Mouse (Mus musculus) myocyte (in vitro differentiated cells): ENCODE data around the gene Dbn1.

Experiments used
- CEBPB ChIP-seq: IDR thresholded peaks from 2 replicates; pipeline ENCODE4 v1.6.1; 2011; ENCODE audit warnings: mild to moderate bottlenecking, moderate library complexity; ENCODE audit not compliant: poor library complexity, insufficient read depth, severe bottlenecking
- E2F4 ChIP-seq: IDR thresholded peaks from one replicate; pipeline ENCODE4 v1.6.1; 2011; ENCODE audit warnings: mild to moderate bottlenecking, control low read depth, moderate library complexity; ENCODE audit not compliant: insufficient read depth
- MAX ChIP-seq: IDR thresholded peaks from one replicate; pipeline ENCODE4 v1.6.1; 2011; ENCODE audit warnings: low read depth, mild to moderate bottlenecking, control low read depth
- MYOD1 ChIP-seq, 3 experiments: IDR thresholded peaks; one replicate each; pipeline ENCODE4 v1.6.1; 2011; ENCODE audit warnings: control low read depth in 2 of 3, low read depth in 2 of 3, mild to moderate bottlenecking in 2 of 3, moderate library complexity in 1 of 3; ENCODE audit not compliant: insufficient read length in 2 of 3, control insufficient read depth in 1 of 3
- MYOG ChIP-seq, 3 experiments: IDR thresholded peaks; one replicate each; pipeline ENCODE4 v1.6.1; 2011; ENCODE audit warnings: control low read depth in 2 of 3, low read depth in 2 of 3, mild to moderate bottlenecking in 2 of 3; ENCODE audit not compliant: insufficient read length in 2 of 3, control insufficient read depth in 1 of 3, insufficient read depth in 1 of 3
- POLR2A ChIP-seq: IDR thresholded peaks from one replicate; pipeline ENCODE4 v1.6.1; 2011; ENCODE audit warnings: low read depth, mild to moderate bottlenecking, control low read depth, moderate library complexity; ENCODE audit not compliant: insufficient read length
- POLR2AphosphoS2 ChIP-seq: IDR thresholded peaks from one replicate; pipeline ENCODE4 v1.6.1; 2011; ENCODE audit warnings: low read depth, control low read depth; ENCODE audit not compliant: insufficient read length
- SRF ChIP-seq: IDR thresholded peaks from one replicate; pipeline ENCODE4 v1.6.1; 2011; ENCODE audit warnings: low read depth; ENCODE audit not compliant: control insufficient read depth, insufficient read length
- TCF12 ChIP-seq: IDR thresholded peaks from one replicate; pipeline ENCODE4 v1.6.1; 2011; ENCODE audit warnings: mild to moderate bottlenecking, control low read depth; ENCODE audit not compliant: poor library complexity, insufficient read depth, severe bottlenecking
- TCF3 ChIP-seq: IDR thresholded peaks from one replicate; pipeline ENCODE4 v1.6.1; 2011; ENCODE audit warnings: low read depth, control low read depth; ENCODE audit not compliant: insufficient read length
- USF1 ChIP-seq: IDR thresholded peaks from one replicate; pipeline ENCODE4 v1.6.1; 2011; ENCODE audit warnings: low read depth, mild to moderate bottlenecking, control low read depth, moderate library complexity

- TF ChIP-seq CEBPB, result no peak
- no peak for TF ChIP-seq SRF
- TF ChIP-seq TCF12, result no peak
- no peak for TF ChIP-seq POLR2AphosphoS2
- no peak for TF ChIP-seq POLR2A
- no peak for TF ChIP-seq USF1
- no peak for TF ChIP-seq MAX
- no peak for TF ChIP-seq E2F4
- TF ChIP-seq MYOG (IDR thresholded peaks at IDR 0.05; ENCODE audit: control insufficient read depth in 1 of 3, insufficient read depth in 1 of 3, insufficient read length in 2 of 3, low read depth in 2 of 3), result no peak
- TF ChIP-seq TCF3, result no peak
- TF ChIP-seq MYOD1 (IDR thresholded peaks at IDR 0.05; ENCODE audit: control insufficient read depth in 1 of 3, insufficient read length in 2 of 3, low read depth in 2 of 3), result no peak
These were observed 12.2 kb downstream of the Dbn1 start for GRCm38 (mm10) chr13:55475750-55476149.
